Mouse (Mus musculus): ENCODE data around the gene Plekho2.

The Plekho2 gene

DNA sequence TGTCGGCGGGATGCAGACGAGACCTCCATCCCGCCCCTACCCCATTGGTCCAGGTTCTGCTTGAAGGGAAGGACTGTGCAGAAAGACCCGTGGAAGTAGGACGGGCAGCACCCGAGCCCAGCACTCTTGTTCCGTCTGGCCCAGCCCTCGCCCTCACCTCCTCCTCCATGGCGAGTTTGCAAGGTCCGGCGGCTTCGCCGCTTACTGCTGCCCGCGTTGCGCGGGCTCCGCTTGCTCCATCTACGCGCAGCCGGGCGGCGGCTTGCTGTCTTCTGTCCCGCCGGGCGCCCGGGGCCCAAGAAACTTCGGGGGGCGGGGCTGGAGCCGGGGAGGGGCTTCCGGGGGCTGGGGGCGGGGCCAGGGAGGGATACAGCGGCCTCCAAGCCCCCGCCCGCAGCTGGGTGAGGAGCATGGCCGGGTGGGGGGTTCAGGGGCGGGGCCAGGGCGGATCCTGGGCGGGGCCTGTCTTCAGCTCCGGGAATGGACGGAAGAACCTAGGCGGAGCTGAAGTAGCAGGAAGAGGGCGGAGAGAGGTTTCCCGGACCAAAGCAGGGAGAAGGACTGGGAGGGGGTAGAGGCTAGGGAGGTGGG lies at the start of gene Plekho2:
Gene Plekho2 (minus strand): TSS at position 260 of the 591 bp plus-strand sequence.
- peak; percentile 97 for DNase-seq (ENCODE audit: low spot score)

- peak; percentile 43 for DNase-seq (ENCODE audit: low spot score)
Observed at GRCm38 (mm10) chr9:65629025-65629766, 49.4 kb upstream of the Plekho2 start, which contains the start of gene Rbpms2. TSS of gene Rbpms2 (plus strand) at chr9:65629648.

- DNase-seq (ENCODE audit: low spot score): no peak
Observed at GRCm38 (mm10) chr9:65624266-65624665, 44.4 kb upstream of the Plekho2 start.

DNA sequence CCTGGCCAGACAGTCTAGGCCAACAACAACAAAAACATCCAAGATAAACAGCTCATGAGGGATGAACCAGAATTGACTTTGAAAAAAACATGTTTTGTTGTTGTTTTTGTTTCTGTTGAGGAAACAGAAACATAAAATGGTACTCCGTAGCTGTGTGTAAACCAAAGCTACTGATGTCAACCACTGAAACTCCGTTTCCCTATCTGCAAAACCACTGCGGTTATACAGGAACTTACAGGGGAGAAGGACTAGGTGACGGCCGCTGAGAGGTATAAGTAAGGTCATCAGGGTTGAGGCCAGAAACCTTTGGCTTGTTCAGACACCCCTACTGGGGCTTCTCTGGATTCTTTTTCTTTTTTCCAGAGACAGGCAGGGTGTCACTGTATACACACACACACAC lies 43.0 kb upstream of the Plekho2 start:
- DNase-seq (ENCODE audit: low spot score): no peak

GRCm38 (mm10) chr9:65621666-65622065 lies 41.8 kb upstream of the Plekho2 start:
- DNase-seq (ENCODE audit: low spot score): no peak

DNA sequence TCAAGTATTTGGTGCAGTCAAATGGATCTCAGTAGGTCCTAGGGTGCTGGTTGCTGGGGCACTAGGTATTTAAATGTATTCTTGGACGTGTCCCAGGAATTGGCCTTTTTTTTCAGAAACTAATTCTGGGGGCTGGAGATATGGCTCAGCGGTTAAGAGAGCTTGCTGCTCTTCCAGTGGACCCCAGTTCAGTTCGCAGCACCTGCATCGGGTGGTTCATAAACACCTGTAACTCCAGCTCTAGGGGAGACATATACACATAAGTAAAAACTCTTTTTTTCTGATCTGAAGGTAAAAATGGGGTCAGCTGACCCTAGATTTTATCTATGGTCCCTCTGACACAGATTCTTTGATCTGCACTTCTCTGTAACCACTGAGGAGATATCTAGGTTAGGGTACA lies 41.4 kb upstream of the Plekho2 start:
- DNase-seq (ENCODE audit: low spot score): no peak

DNA sequence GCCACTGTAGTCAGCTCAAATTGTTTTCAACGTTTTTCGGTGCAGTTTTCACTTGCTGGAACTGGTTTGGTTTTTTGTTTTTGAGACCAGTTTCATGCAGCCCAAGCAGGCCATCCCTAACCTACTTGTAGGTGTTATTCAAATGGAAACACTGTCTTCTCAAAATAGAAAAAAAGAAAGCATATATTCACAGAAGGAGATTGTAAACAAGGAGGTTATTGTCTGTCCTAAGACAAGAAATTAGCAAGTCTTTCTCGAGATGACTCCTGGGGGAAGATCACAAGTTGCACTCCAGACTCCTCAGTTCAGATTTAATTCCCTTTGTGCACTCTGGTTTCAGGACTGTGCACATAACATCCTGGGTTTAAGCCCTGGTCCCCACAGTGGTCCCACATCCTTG lies 39.5 kb upstream of the Plekho2 start:
- DNase-seq (ENCODE audit: low spot score): no peak

- peak; percentile 46 for DNase-seq (ENCODE audit: low spot score)
Observed at GRCm38 (mm10) chr9:65613098-65613497, 33.3 kb upstream of the Plekho2 start.

- no peak for DNase-seq (ENCODE audit: low spot score)
Observed at GRCm38 (mm10) chr9:65611969-65612486, 32.2 kb upstream of the Plekho2 start.

- DNase-seq (ENCODE audit: low spot score): no peak
Observed at GRCm38 (mm10) chr9:65607120-65607519, 27.3 kb upstream of the Plekho2 start.

GRCm38 (mm10) chr9:65606321-65607109 lies 26.7 kb upstream of the Plekho2 start:
- DNase-seq (ENCODE audit: low spot score): no peak

DNA sequence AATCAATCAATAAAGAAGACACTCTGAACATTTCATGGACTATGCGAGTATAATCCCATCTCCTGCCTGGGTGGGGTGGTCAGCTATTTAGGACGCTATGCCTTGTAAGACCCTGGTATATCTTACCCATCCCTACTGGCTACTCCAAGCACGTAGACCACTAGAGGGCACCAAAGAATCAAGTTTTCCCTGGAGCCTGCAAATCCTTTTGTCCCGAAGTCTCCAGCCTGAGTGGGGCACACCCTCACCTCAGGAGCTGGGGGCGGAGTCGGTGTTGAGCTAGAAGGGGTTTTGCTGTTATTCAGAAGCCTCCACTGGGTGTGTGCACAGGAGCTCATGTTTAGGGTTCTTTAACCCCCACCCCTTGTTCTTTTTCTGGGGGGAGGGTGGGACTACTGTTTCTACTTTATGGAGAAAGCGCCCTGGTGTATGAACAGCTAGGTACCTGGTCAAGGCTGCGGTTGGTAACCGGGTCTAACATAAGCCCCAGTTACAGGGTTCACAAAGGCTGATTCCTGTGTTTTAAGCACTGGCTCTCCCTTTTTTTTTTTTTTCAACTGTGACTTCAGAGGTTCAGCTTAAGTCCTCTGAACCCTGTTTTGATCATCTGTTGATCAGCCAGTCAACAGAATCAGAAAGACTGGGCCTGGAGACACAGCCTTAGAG lies 25.8 kb upstream of the Plekho2 start:
- DNase-seq (ENCODE audit: low spot score): peak; percentile 99

DNA sequence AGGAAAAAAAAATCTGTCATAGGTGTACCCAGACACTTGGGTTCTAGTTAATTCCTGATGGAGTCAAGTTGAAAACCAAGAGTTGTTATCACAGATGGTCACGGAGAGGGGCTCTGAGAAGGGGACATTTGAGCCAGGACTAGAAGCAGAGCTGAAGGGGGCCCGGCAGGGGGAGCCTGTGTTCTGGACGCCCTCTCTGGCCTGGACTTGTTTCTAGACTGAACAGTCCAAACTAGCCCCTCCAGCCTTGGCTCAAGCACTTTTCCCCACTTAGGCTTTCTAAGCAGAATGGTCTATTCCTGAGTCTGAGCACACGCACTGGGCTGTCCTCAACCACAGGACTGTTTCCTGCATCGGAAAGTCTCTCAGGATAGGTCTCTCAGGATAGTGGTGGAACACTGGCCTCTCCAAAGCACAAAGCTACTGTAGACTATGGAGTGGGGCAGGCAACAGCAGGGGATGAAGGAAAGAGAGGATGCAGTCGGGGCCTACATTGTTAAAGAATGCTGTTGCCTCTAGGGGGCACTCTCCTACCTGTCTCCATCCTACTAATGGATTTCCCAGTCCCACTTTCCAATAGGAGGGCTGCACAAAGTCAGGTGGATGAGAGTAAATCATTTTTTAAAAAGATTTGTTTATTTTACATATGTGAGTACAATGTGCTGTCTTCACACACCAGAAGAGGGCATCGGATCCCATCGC lies 23.7 kb upstream of the Plekho2 start:
- peak; percentile 58 for DNase-seq (ENCODE audit: low spot score)

- DNase-seq (ENCODE audit: low spot score): no peak
Observed at GRCm38 (mm10) chr9:65600951-65601350, 21.1 kb upstream of the Plekho2 start.

- DNase-seq (ENCODE audit: low spot score): peak; percentile 82
Observed at GRCm38 (mm10) chr9:65598765-65599249, 19.0 kb upstream of the Plekho2 start.

- DNase-seq (ENCODE audit: low spot score): no peak
Observed at GRCm38 (mm10) chr9:65593596-65593995, 13.8 kb upstream of the Plekho2 start.

DNA sequence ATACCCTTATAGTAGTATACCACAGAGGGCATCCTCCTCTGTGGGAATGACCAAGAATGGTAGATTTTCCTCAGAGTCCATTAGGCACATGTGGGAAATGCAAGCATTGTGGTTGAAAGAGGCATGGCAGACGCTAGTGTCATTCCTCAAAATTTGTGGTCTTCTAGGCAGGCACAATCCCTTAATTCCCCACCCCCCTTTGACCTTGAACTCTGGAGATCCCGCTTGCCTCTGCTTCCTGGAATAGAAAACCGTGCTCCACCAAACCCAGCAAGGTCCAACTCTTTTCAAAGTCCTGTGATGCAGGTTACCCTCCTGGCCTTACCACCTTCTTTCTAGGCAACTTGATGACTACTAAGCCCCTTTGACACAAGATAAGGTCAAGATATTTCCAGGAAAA lies 12.9 kb upstream of the Plekho2 start:
- DNase-seq (ENCODE audit: low spot score): no peak

- DNase-seq (ENCODE audit: low spot score): no peak
Observed at GRCm38 (mm10) chr9:65589091-65589490, 9.3 kb upstream of the Plekho2 start.

DNA sequence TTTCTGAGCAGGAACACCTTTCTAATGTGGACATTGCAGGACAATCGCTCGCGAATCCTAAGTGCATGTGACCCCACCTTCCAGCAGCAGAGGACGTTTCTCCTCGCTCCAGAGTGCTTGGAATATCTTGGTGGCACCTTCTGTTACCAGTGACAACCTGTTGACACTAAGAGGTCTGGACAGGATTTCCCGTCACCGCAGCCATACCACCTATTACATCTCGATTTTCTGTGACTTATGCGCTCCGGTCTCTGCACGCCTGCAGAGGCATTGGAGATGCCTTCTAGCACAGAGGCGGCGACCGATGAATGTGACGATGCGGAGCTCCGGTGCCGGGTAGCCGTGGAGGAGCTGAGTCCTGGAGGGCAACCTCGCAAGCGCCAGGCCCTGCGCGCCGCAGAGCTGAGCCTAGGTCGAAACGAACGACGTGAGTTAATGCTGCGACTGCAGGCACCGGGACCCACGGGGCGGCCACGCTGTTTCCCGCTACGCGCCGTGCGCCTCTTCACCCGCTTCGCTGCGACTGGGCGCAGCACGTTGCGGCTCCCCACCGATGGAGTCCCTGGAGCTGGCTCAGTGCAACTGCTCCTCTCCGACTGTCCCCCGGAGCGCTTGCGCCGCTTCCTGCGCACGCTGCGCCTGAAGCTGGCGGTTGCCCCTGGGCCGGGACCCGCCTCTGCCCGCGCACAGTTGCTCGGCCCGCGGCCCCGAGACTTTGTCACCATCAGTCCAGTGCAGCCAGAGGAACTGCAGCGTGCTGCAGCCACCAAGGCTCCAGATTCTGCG lies 7.9 kb upstream of the Plekho2 start:
- DNase-seq (ENCODE audit: low spot score): peak; percentile 63

DNA sequence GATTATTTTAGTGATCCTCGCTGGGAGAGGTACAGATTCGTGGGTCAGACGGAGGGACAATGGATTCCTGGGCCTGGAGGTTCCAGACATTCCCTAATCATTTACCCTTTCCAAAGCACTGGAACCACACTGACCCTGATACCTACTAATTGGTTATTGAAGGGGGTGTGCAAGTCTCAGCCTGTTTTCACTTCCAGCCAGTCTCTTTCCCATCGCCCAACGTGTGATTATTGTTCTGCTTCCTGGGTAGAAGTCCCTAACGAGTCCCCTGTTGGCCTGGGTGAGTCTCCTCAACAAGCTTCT lies 7.4 kb upstream of the Plekho2 start:
- DNase-seq (ENCODE audit: low spot score): no peak
